Mouse (Mus musculus): ENCODE measurements at regions not wholly inside any gene's neighbourhood (a gene's known extent, or its start where the extent isn't known, plus 50 kb on each side); places are given as distances from the start of the nearest gene placed in this dataset.

GRCm38 (mm10) chr2:166481362-166481761 is 232.3 kb downstream of the Prex1 start:
- Histone ChIP-seq H3K4me3 (replicated peaks; ENCODE audit: extremely low read depth, low read depth, low read length) (no peak overlapping the region), H3K4me1 (ENCODE audit: control insufficient read depth, insufficient read depth, low read length) (no peaks in the 10 kb centered on the region)
- 85% methylated on average over 6 of the region's 6 CpGs for WGBS
- no peak for DNase-seq
- no peak for TF ChIP-seq POLR2A (IDR thresholded peaks at IDR 0.05; ENCODE audit: borderline replicate concordance, extremely low read depth, low read depth, low read length)
- TF ChIP-seq CTCF (IDR thresholded peaks at IDR 0.05; ENCODE audit: insufficient read depth, low read length) = no peak

DNA sequence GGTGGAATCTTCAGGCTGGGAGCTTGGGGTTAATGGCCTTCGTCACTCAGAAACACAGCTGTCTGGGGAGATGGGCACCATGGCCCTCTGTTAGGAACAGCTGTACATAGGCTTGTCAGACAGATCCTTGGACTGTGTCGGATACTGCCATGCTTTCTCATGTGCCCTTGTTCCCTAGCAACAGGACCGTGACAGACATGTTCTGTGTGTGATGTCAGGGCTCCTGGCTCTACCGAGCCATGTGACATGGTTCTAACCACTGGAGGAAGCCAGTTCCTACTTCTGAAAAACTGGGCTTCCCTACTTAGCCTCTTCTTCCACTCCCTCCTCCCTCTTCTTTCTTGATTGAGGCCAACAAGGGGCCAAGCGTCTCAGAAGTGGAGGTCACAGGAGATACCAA is 232.7 kb downstream of the Prex1 start:
- WGBS = 78% methylated on average over 5 of the region's 5 CpGs
- no peak for DNase-seq
- no peak overlapping the region for H3K4me3 ChIP-seq (replicated peaks; ENCODE audit: extremely low read depth, low read depth, low read length)
- TF ChIP-seq CTCF (IDR thresholded peaks at IDR 0.05; ENCODE audit: insufficient read depth, low read length) = no peak
- no peak for TF ChIP-seq POLR2A (IDR thresholded peaks at IDR 0.05; ENCODE audit: borderline replicate concordance, extremely low read depth, low read depth, low read length)
- H3K4me1 ChIP-seq (ENCODE audit: control insufficient read depth, insufficient read depth, low read length) = no peaks in the 10 kb centered on the region

DNA sequence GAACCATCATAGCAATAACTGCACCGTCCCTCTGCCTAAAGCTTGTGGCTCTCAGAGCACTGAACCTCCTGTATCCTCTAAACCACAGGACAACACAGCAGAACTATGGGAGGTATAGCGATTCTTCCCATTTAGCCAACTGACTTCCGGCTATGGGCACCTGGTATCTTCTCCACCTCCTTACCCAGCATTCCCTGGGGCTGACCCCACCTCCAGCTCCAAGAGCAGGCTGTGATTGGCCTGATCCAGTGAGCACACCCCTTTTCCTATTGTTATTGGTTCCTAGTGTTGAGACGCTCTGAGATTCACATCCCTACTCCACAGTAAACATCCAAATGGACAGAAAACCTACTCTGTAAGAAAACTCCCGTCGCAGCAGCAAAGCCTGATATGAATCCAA is 236.7 kb downstream of the Prex1 start:
- H3K4me3 ChIP-seq (replicated peaks; ENCODE audit: extremely low read depth, low read depth, low read length) = no peak overlapping the region
- no peak for DNase-seq
- H3K4me1 ChIP-seq (ENCODE audit: control insufficient read depth, insufficient read depth, low read length) = no peaks in the 10 kb centered on the region
- TF ChIP-seq POLR2A (IDR thresholded peaks at IDR 0.05; ENCODE audit: borderline replicate concordance, extremely low read depth, low read depth, low read length) (no peak), CTCF (IDR thresholded peaks at IDR 0.05; ENCODE audit: insufficient read depth, low read length) (no peak)
- 87% methylated on average over 6 of the region's 6 CpGs for WGBS

DNA sequence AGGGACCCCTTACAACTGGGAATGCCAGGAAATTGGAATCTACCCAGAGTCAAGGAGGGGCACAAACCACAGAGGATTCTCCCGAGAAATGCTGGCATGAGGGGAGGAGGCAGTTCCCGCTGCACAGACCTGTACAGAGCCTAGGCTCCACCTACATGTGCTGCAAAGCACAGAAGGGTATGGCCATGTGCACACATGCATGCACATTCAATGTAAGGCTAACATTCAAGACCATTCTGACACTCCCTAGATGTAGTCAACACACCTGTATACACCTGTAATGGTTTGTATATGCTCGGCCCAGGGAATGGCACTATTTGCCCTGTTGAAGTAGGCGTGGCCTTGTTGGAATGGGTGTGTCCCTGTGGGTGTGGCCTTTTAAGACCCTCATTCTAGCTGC is 238.0 kb downstream of the Prex1 start:
- no peak overlapping the region for H3K4me3 ChIP-seq (replicated peaks; ENCODE audit: extremely low read depth, low read depth, low read length)
- 73% methylated on average over 4 of the region's 4 CpGs for WGBS
- no peaks in the 10 kb centered on the region for H3K4me1 ChIP-seq (ENCODE audit: control insufficient read depth, insufficient read depth, low read length)
- no peak for DNase-seq
- TF ChIP-seq POLR2A (IDR thresholded peaks at IDR 0.05; ENCODE audit: borderline replicate concordance, extremely low read depth, low read depth, low read length) (no peak), CTCF (IDR thresholded peaks at IDR 0.05; ENCODE audit: insufficient read depth, low read length) (no peak)

GRCm38 (mm10) chr2:166474601-166475000 is 239.0 kb downstream of the Prex1 start:
- 71% methylated on average over 12 of the region's 12 CpGs for WGBS
- no peak overlapping the region for H3K4me3 ChIP-seq (replicated peaks; ENCODE audit: extremely low read depth, low read depth, low read length)
- no peak for DNase-seq

DNA sequence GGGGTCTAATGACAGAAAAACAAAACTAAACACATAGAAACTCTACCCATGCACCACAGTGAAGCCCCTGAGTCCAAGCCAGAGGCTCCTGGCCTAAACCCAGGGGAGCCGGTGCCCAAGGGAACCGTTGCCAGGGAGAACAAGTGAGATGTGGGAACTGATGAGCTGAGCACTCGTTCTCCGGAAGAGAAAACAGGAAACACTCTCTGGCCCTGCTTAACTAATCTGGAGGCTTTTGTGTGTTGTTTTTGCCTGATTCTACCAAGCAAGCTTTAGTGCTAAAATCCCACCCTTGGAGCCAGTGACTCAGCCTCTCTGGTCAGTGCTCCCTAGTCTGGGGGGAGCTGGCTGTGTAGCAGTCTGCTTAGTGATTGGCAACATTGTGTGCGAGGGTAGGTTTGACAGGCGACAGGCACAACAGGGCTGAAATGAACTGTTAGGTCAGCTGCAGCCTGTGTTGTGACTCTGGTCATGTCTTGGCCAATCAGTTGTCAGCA is 242.3 kb downstream of the Prex1 start:
- WGBS = 38% methylated on average over 6 of the region's 6 CpGs
- no peak for DNase-seq
- TF ChIP-seq CTCF (IDR thresholded peaks at IDR 0.05; ENCODE audit: insufficient read depth, low read length) = no peak
- no peak for TF ChIP-seq POLR2A (IDR thresholded peaks at IDR 0.05; ENCODE audit: borderline replicate concordance, extremely low read depth, low read depth, low read length)

More at GRCm38 (mm10) chr2:166474601-166475000, 239.0 kb downstream of the Prex1 start:
- TF ChIP-seq POLR2A (IDR thresholded peaks at IDR 0.05; ENCODE audit: borderline replicate concordance, extremely low read depth, low read depth, low read length) = no peak
- TF ChIP-seq CTCF (IDR thresholded peaks at IDR 0.05; ENCODE audit: insufficient read depth, low read length) = no peak
- no peaks in the 10 kb centered on the region for H3K4me1 ChIP-seq (ENCODE audit: control insufficient read depth, insufficient read depth, low read length)

GRCm38 (mm10) chr2:166469046-166469593 is 244.5 kb downstream of the Prex1 start:
- no peak overlapping the region for H3K4me3 ChIP-seq (replicated peaks; ENCODE audit: extremely low read depth, low read depth, low read length)
- 61% methylated on average over 9 of the region's 9 CpGs for WGBS
- no peak for DNase-seq
- H3K4me1 ChIP-seq (ENCODE audit: control insufficient read depth, insufficient read depth, low read length) = no peaks in the 10 kb centered on the region
- TF ChIP-seq CTCF (IDR thresholded peaks at IDR 0.05; ENCODE audit: insufficient read depth, low read length) = no peak
- no peak for TF ChIP-seq POLR2A (IDR thresholded peaks at IDR 0.05; ENCODE audit: borderline replicate concordance, extremely low read depth, low read depth, low read length)

More for the DNA sequence above, 242.3 kb downstream of the Prex1 start:
- Histone ChIP-seq H3K4me1 (ENCODE audit: control insufficient read depth, insufficient read depth, low read length) (no peaks in the 10 kb centered on the region), H3K4me3 (replicated peaks; ENCODE audit: extremely low read depth, low read depth, low read length) (no peak overlapping the region)

- TF ChIP-seq CTCF (IDR thresholded peaks at IDR 0.05; ENCODE audit: insufficient read depth, low read length) (no peak), POLR2A (IDR thresholded peaks at IDR 0.05; ENCODE audit: borderline replicate concordance, extremely low read depth, low read depth, low read length) (no peak)
- DNase-seq = no peak
- Histone ChIP-seq H3K4me1 (ENCODE audit: control insufficient read depth, insufficient read depth, low read length) (no peaks in the 10 kb centered on the region), H3K4me3 (replicated peaks; ENCODE audit: extremely low read depth, low read depth, low read length) (no peak overlapping the region)
- WGBS = 31% methylated on average over 7 of the region's 7 CpGs
These were observed 246.5 kb downstream of the Prex1 start for GRCm38 (mm10) chr2:166467137-166467536.

- no peak for DNase-seq
- WGBS = 81% methylated on average over 5 of the region's 5 CpGs
- no peaks in the 10 kb centered on the region for H3K4me1 ChIP-seq (ENCODE audit: control insufficient read depth, insufficient read depth, low read length)
- H3K4me3 ChIP-seq (replicated peaks; ENCODE audit: extremely low read depth, low read depth, low read length) = no peak overlapping the region
- no peak for TF ChIP-seq POLR2A (IDR thresholded peaks at IDR 0.05; ENCODE audit: borderline replicate concordance, extremely low read depth, low read depth, low read length)
- no peak for TF ChIP-seq CTCF (IDR thresholded peaks at IDR 0.05; ENCODE audit: insufficient read depth, low read length)
These were observed 248.1 kb downstream of the Prex1 start for GRCm38 (mm10) chr2:166465531-166465930.

- DNase-seq = no peak
- no peak overlapping the region for H3K4me3 ChIP-seq (replicated peaks; ENCODE audit: extremely low read depth, low read depth, low read length)
- WGBS = 53% methylated on average over 9 of the region's 9 CpGs
- H3K4me1 ChIP-seq (ENCODE audit: control insufficient read depth, insufficient read depth, low read length) = no peaks in the 10 kb centered on the region
- no peak for TF ChIP-seq CTCF (IDR thresholded peaks at IDR 0.05; ENCODE audit: insufficient read depth, low read length)
These were observed 250.1 kb downstream of the Prex1 start for GRCm38 (mm10) chr2:166463539-166463938.
